Mouse (Mus musculus) v-Abl transformed pro-B cells (cell line): Measurements from ENCODE around the gene Syce1l.

ENCODE experiments used
- in situ Hi-C, 2 experiments: fragments of 400-800 bp; cut with MboI; formaldehyde crosslinking; loops; one replicate each; pipeline ENCODE4 v1.15.1; 2025; ENCODE audit not compliant: unreplicated experiment in 2 of 2

Gene Syce1l

DNA sequence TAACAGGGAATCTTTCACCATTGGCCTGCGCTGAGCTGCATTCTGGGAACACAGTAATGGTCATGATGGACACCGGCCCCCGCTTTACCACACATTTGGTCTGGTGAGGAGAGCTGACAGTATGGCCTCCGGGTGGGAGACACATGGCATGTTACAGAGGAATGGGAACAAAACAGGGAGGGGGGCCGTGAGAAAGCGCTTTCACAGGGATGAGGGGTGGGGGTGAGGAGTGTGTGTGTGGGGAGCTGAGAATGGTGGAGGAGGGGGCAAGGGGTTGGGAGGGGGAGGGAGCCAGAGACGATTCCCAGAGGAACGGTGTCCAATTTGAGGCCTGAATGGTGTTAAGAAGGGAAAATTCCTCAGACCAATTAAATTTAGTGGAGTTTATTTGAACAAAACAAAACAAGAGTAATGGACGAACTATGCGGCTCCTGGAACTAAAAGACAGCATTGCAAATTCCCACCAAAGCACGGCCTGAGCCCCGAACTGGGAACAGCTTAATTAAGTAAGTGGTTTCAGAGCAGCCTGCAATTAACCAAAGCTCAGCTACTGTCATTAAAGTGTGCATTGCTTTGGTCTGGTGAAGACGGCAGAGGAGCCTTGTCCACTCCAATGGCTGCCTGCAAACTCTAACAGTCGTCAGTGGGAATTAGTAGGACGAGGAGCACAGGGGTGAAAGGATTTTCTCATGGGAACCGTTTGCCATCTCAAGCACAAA is 23.9 kb downstream of the Syce1l start:
- in situ Hi-C loops = loop anchor here (10.0 to 25.0 kb wide), 4 partner anchors 318 to 698 kb away; no protein-coding TSS in a partner anchor

DNA sequence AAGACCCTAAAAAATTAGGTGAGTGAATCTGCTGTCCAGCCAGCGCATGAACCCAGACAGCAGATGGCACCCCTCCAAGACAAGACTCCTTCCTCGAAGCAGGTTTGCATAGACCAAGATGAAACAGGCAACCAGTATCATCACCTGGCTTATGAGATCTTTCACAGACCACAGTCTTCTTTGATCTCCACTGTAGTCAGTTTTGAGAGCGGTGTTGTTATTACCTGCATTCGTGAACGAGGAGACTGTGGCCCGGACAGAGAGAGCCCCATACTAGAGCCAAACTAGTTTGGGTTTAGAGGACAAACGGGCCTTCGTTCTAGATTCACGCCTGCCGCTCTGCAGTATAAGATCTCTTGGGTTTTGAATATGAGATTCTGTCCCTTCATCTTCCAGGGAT is 26.9 kb downstream of the Syce1l start:
- in situ Hi-C loops = loop anchor here (10.0 to 25.0 kb wide), 4 partner anchors 315 to 695 kb away; no protein-coding TSS in a partner anchor

DNA sequence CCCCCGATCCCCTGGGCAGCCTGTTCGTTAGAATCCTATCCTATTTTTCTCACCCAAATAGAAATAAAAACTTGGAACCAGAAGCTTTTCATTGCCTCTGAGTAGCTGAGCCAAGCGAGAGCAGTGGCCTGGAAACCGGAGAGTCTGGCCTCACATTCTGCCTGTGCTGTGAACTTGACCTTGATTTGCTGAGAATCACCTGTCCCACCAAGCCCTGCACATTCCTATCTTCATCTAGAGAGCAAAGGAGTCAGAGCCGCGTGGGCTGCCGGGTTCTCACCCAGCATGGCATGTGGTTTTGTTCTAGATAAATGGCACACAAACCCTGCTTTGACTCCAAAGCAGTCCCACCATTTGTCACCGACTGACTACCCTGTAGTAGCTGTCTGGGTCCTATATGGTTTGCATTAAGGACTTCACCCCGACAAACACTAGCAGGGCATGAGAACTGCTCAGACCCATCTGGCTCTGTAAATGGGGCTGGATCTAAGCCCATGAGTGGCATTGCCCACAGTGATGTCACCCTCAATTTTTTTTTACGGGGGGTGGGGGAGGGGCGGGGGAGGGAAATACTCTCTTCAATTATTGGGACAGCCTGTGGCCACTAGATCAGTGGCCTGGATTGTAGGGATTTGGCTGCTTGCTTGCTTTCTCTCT is 29.7 kb downstream of the Syce1l start:
- in situ Hi-C loops = loop anchor here (25.0 kb wide), 2 partner anchors 315 to 390 kb away; no protein-coding TSS in a partner anchor

DNA sequence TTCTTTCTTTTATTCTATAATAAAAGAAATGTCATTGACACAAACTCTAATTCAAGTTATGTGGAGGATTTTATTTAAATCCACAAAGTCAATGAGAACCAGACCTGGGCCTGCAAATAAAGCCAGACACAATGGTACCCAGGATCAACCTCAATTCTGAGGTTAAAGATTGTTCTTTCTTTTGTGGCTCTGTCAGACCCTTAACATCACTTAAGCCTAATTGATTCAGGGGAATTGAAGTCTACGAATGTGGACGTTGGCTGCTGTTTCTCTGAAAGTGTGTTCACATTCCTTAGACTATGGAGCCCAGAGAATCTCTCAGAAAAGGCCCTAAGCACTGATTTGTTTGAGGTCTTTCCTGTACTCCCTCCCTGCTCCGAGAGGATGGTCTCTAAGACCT is 30.3 kb downstream of the Syce1l start:
- in situ Hi-C loops = loop anchor here (25.0 kb wide), 2 partner anchors 314 to 389 kb away; no protein-coding TSS in a partner anchor

- in situ Hi-C loops = loop anchor here (25.0 kb wide), 2 partner anchors 313 to 388 kb away; no protein-coding TSS in a partner anchor
Observed at GRCm38 (mm10) chr8:113674611-113675010, 31.6 kb downstream of the Syce1l start.

- in situ Hi-C loops = no loop called here
Observed at GRCm38 (mm10) chr8:113675281-113675680, 32.3 kb downstream of the Syce1l start.

DNA sequence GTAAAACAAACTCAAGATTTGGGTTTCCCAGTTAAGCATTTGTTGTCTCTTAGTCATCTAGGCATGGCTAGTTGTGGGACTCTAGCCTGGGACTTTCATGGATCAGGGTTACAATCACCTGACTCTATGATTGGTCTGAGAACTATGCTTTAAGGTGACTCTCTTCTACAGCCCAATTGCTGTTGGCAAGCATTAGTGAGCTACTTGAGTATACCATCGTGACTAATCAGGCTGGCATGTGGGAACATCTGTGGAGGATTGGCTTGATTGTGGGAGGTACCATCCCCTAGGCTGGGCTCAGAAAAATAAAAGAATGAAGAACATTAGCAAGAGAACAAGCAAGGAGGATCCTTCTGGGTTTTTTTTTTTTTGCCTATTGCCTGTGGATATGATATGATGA is 33.8 kb downstream of the Syce1l start:
- in situ Hi-C loops = no loop called here

DNA sequence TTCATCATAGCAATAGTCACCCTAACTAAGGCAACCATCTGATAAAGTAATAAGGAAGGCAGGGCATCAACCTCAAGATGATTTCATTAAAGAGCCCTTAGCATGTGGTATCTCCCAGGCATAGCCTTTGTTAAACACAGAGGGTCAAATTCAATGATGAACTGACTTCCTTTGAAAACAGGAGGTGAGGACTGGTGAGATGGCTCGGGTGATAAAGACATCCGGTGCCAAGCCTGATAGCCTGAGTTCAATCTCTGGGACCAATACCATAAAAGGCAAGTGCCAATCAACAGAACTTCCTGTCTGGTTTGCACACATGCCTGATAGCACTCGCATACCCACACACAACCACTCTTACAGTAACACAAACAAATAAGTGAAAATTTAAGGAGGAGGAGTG is 36.3 kb downstream of the Syce1l start:
- in situ Hi-C loops = no loop called here

GRCm38 (mm10) chr8:113687889-113688542 is 45.0 kb downstream of the Syce1l start:
- in situ Hi-C loops = no loop called here

GRCm38 (mm10) chr8:113688543-113688915 is 45.5 kb downstream of the Syce1l start:
- in situ Hi-C loops = no loop called here

DNA sequence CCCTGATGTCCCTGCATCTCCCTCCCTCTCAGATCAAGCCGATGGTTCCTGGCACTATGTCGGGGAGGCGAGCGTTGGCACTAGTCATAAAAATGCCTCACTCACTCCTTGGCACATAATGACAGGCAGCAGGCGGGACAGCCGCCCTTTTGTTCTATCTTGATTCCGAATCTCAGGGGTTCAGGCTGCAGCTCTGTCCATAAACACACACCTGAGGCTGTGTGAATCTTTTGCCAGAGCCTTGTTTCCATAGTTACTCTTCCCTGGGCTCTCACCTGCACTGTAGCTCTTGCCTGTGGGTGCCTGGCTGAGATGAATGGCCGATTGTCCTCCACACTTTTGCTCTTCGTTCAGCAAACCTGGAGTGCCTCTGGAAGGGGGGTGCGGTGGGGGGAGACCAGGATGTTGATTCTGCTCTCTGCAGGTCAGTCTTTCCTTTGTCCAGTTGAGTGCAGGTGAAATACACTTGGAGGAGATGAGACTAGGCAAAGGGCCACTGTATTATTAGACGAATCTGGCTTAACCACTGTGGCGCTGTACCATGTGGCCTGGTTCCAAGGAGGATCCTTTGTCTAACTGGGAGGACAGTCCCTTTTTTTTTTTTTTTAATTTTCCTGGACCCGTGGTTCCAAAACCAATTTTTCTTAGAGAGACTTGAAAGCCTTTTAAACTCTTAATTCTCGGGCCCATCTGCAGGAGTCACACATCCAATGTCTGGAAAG is 48.8 kb downstream of the Syce1l start:
- in situ Hi-C loops = no loop called here

GRCm38 (mm10) chr8:113704968-113705367 is 62.0 kb downstream of the Syce1l start:
- in situ Hi-C loops = no loop called here
